Mouse (Mus musculus) MEL (cell line): ENCODE measurements at regions not wholly inside any gene's neighbourhood (a gene's known extent, or its start where the extent isn't known, plus 50 kb on each side); places are given as distances from the start of the nearest gene placed in this dataset.

Experiments used
- DNase-seq: peaks from one replicate; pipeline ENCODE4 v3.0.0; 2011; ENCODE audit warnings: low read depth, low spot score
- H3K27ac ChIP-seq: 2 replicates; pipeline ENCODE4 v1.5.1; 2012; ENCODE audit warnings: low read depth, mild to moderate bottlenecking, control low read depth, low read length, moderate library complexity; ENCODE audit not compliant: control insufficient read depth
- H3K27me3 ChIP-seq, 2 experiments: fragments of 150-350 bp in 1 of 2; sonication (generic) in 1 of 2; 2 replicates each; pipeline ENCODE4 v1.6.1; 2012; ENCODE audit warnings: low read length in 2 of 2, mild to moderate bottlenecking in 2 of 2, improper control_type of control experiment in 1 of 2, moderate library complexity in 1 of 2; ENCODE audit not compliant: insufficient read depth in 2 of 2, control insufficient read depth in 1 of 2
- H3K36me3 ChIP-seq, 2 experiments: 2 replicates each; pipeline ENCODE4 v1.6.1; 2012 to 2014; ENCODE audit warnings: low read length in 2 of 2, improper control_type of control experiment in 1 of 2, inconsistent platforms in 1 of 2, mild to moderate bottlenecking in 1 of 2; ENCODE audit not compliant: insufficient read depth in 2 of 2, control insufficient read depth in 1 of 2
- H3K4me1 ChIP-seq, 2 experiments: fragments of 150-350 bp in 1 of 2; sonication (generic) in 1 of 2; 2 replicates each; pipeline ENCODE4 v1.6.1; 2012; ENCODE audit warnings: low read length in 2 of 2, improper control_type of control experiment in 1 of 2, mild to moderate bottlenecking in 1 of 2; ENCODE audit not compliant: insufficient read depth in 2 of 2, control insufficient read depth in 1 of 2
- H3K4me3 ChIP-seq, 2 experiments: fragments of 150-350 bp in 1 of 2; sonication (generic) in 1 of 2; 2 replicates each; pipeline ENCODE4 v1.5.1; 2012; ENCODE audit warnings: low read depth in 2 of 2, low read length in 2 of 2, mild to moderate bottlenecking in 2 of 2, moderate library complexity in 2 of 2, control low read depth in 1 of 2, improper control_type of control experiment in 1 of 2; ENCODE audit not compliant: control insufficient read depth in 1 of 2, insufficient read depth in 1 of 2
- H3K79me2 ChIP-seq: 2 replicates; pipeline ENCODE4 v1.6.1; 2012; ENCODE audit warnings: mild to moderate bottlenecking, low read length, moderate library complexity; ENCODE audit not compliant: control insufficient read depth, poor library complexity, insufficient read depth
- H3K9ac ChIP-seq: 2 replicates; pipeline ENCODE4 v1.6.1; 2012; ENCODE audit warnings: low read depth, mild to moderate bottlenecking, control low read depth, low read length, moderate library complexity; ENCODE audit not compliant: control insufficient read depth, poor library complexity, severe bottlenecking
- H3K9me3 ChIP-seq: fragments of 150-350 bp; sonication (generic); replicated peaks from 2 replicates; pipeline ENCODE4 v1.6.1; 2012; ENCODE audit warnings: mild to moderate bottlenecking, low read length, improper control_type of control experiment, moderate library complexity; ENCODE audit not compliant: insufficient read depth
- CHD1 ChIP-seq: IDR thresholded peaks from 2 replicates; pipeline ENCODE4 v1.6.1; 2012; ENCODE audit warnings: low read depth, mild to moderate bottlenecking, inconsistent platforms, low read length, improper control_type of control experiment
- CHD2 ChIP-seq: IDR thresholded peaks from 2 replicates; pipeline ENCODE4 v1.6.1; 2011; ENCODE audit warnings: low read length, improper control_type of control experiment
- CTCF ChIP-seq, 3 experiments: IDR thresholded peaks in 2 of 3; conservative IDR thresholded peaks in 1 of 3; 2 replicates each; pipeline ENCODE4 v1.5.1; 2011 to 2012; ENCODE audit warnings: low read length in 3 of 3, low read depth in 2 of 3, mild to moderate bottlenecking in 2 of 3, improper control_type of control experiment in 1 of 3, inconsistent platforms in 1 of 3, mixed read lengths in 1 of 3, moderate library complexity in 1 of 3; ENCODE audit not compliant: control insufficient read depth in 1 of 3, insufficient read depth in 1 of 3, poor library complexity in 1 of 3, severe bottlenecking in 1 of 3
- E2F4 ChIP-seq: IDR thresholded peaks from 2 replicates; pipeline ENCODE4 v1.6.1; 2011; ENCODE audit warnings: low read depth, low read length, improper control_type of control experiment, borderline replicate concordance
- ELF1 ChIP-seq: IDR thresholded peaks from 2 replicates; pipeline ENCODE4 v1.6.1; 2014; ENCODE audit warnings: low read depth, mild to moderate bottlenecking, inconsistent platforms, low read length, improper control_type of control experiment, moderate library complexity
- GABPA ChIP-seq: IDR thresholded peaks from 2 replicates; pipeline ENCODE4 v1.6.1; 2012; ENCODE audit warnings: low read depth, mild to moderate bottlenecking, inconsistent platforms, low read length, improper control_type of control experiment, moderate library complexity
- GATA1 ChIP-seq: IDR thresholded peaks from 2 replicates; pipeline ENCODE4 v1.6.1; 2011; ENCODE audit warnings: low read depth, low read length, improper control_type of control experiment
- JUND ChIP-seq: IDR thresholded peaks from 2 replicates; pipeline ENCODE4 v1.6.1; 2011; ENCODE audit warnings: low read depth, mild to moderate bottlenecking, improper control_type of control experiment, low read length
- KAT2A ChIP-seq: conservative IDR thresholded peaks from 2 replicates; pipeline ENCODE4 v1.6.1; 2012; ENCODE audit warnings: low read depth, low read length, improper control_type of control experiment, inconsistent platforms
- MAFK ChIP-seq: IDR thresholded peaks from 2 replicates; pipeline ENCODE4 v1.6.1; 2011; ENCODE audit warnings: low read depth, mild to moderate bottlenecking, low read length, improper control_type of control experiment, borderline replicate concordance
- MAX ChIP-seq: IDR thresholded peaks from 2 replicates; pipeline ENCODE4 v1.6.1; 2011; ENCODE audit warnings: low read length, improper control_type of control experiment
- MYC ChIP-seq: IDR thresholded peaks from 2 replicates; pipeline ENCODE4 v1.6.1; 2011; ENCODE audit warnings: low read depth, mild to moderate bottlenecking, low read length, improper control_type of control experiment, moderate library complexity
- POLR2A ChIP-seq, 2 experiments: IDR thresholded peaks; 2 replicates each; pipeline ENCODE4 v1.6.1; 2011 to 2012; ENCODE audit warnings: low read length in 2 of 2, mild to moderate bottlenecking in 2 of 2, control low read depth in 1 of 2, improper control_type of control experiment in 1 of 2, low read depth in 1 of 2, moderate library complexity in 1 of 2; ENCODE audit not compliant: control insufficient read depth in 1 of 2, insufficient read depth in 1 of 2, poor library complexity in 1 of 2
- POLR2AphosphoS2 ChIP-seq: IDR thresholded peaks from 2 replicates; pipeline ENCODE4 v1.6.1; 2011; ENCODE audit warnings: low read length, improper control_type of control experiment
- POLR2AphosphoS5 ChIP-seq: IDR thresholded peaks from 2 replicates; pipeline ENCODE4 v1.6.1; 2012; ENCODE audit warnings: low read depth, borderline replicate concordance, mild to moderate bottlenecking, inconsistent platforms, low read length, moderate library complexity, mixed read lengths
- RAD21 ChIP-seq: IDR thresholded peaks from 2 replicates; pipeline ENCODE4 v1.6.1; 2011; ENCODE audit warnings: mild to moderate bottlenecking, low read depth, low read length, improper control_type of control experiment
- TAL1 ChIP-seq: IDR thresholded peaks from 2 replicates; pipeline ENCODE4 v1.6.1; 2012; ENCODE audit warnings: mild to moderate bottlenecking, inconsistent platforms, low read length, moderate library complexity, mixed read lengths
- TBP ChIP-seq: IDR thresholded peaks from 2 replicates; pipeline ENCODE4 v1.8.0; 2011; ENCODE audit warnings: low read depth, low read length, improper control_type of control experiment
- UBTF ChIP-seq: IDR thresholded peaks from 2 replicates; pipeline ENCODE4 v1.6.1; 2012; ENCODE audit warnings: low read depth, mild to moderate bottlenecking, inconsistent platforms, low read length, improper control_type of control experiment, moderate library complexity, borderline replicate concordance; ENCODE audit not compliant: insufficient read depth
- USF2 ChIP-seq, 2 experiments: IDR thresholded peaks; 2 replicates each; pipeline ENCODE4 v1.6.1; 2011 to 2012; ENCODE audit warnings: improper control_type of control experiment in 2 of 2, low read length in 2 of 2, borderline replicate concordance in 1 of 2, inconsistent platforms in 1 of 2, low read depth in 1 of 2, mild to moderate bottlenecking in 1 of 2; ENCODE audit not compliant: insufficient read depth in 1 of 2
- ZMIZ1 ChIP-seq: IDR thresholded peaks from 2 replicates; pipeline ENCODE4 v1.6.1; 2012; ENCODE audit warnings: low read depth, mild to moderate bottlenecking, inconsistent platforms, low read length, improper control_type of control experiment, moderate library complexity

DNA sequence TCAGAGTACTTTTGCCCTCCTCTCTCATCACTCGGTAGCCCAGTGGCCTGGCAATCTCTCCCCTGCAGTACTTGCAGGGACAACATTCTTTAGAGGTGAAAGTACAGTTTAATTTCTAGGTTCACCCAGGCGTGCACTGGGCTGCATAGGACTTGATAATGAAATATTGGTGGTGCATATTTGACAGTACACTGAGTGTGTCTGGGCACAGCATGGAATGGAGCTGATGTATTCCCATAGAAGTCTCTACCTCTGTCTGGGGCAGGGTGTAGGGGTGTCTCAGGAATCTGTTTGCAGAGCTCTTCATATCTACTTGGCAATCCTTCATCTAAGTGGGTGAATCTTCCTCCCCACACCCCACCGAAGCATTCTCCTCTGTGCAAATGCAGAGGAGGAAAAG, 893.8 kb downstream of the Gm9195 start:
- Histone ChIP-seq H3K4me3 (no peak overlapping the region), H3K36me3 (no peaks in the 10 kb centered on the region), H3K27ac (no peak overlapping the region), H3K4me1 (no peaks in the 10 kb centered on the region), H3K9ac (no peak overlapping the region), H3K79me2 (no peaks in the 10 kb centered on the region), H3K9me3 (no peaks in the 10 kb centered on the region), H3K27me3 (no peaks in the 10 kb centered on the region)
- TF ChIP-seq POLR2A (IDR thresholded peaks at IDR 0.05; ENCODE audit: control insufficient read depth in 1 of 2, insufficient read depth in 1 of 2, low read depth in 1 of 2, low read length in 2 of 2, poor library complexity in 1 of 2) (no peak), MYC (no peak), ZMIZ1 (no peak), RAD21 (no peak), GATA1 (no peak), ELF1 (no peak)
- DNase-seq, result no peak

- no peak for DNase-seq
- no peaks in the 10 kb centered on the region for H3K9me3 ChIP-seq
- no peak overlapping the region for H3K9ac ChIP-seq
- H3K27ac ChIP-seq, result no peak overlapping the region
- TF ChIP-seq USF2 (IDR thresholded peaks at IDR 0.05; ENCODE audit: borderline replicate concordance in 1 of 2, insufficient read depth in 1 of 2, low read depth in 1 of 2, low read length in 2 of 2) (no peak), JUND (no peak), TBP (no peak), KAT2A (no peak)
- no peaks in the 10 kb centered on the region for H3K79me2 ChIP-seq
- H3K4me3 ChIP-seq, result no peak overlapping the region
- no peaks in the 10 kb centered on the region for H3K4me1 ChIP-seq
- H3K27me3 ChIP-seq, result no peaks in the 10 kb centered on the region
- no peaks in the 10 kb centered on the region for H3K36me3 ChIP-seq
These were observed 902.9 kb downstream of the Gm9195 start for GRCm38 (mm10) chr14:71588694-71589240.

GRCm38 (mm10) chr14:71588006-71588405, 903.6 kb downstream of the Gm9195 start:
- Histone ChIP-seq H3K9me3 (no peaks in the 10 kb centered on the region), H3K4me3 (no peak overlapping the region), H3K79me2 (no peaks in the 10 kb centered on the region), H3K4me1 (no peaks in the 10 kb centered on the region), H3K9ac (no peak overlapping the region), H3K27me3 (no peaks in the 10 kb centered on the region), H3K27ac (no peak overlapping the region), H3K36me3 (no peaks in the 10 kb centered on the region)
- no peak for TF ChIP-seq POLR2A (IDR thresholded peaks at IDR 0.05; ENCODE audit: control insufficient read depth in 1 of 2, insufficient read depth in 1 of 2, low read depth in 1 of 2, low read length in 2 of 2, poor library complexity in 1 of 2)
- no peak for TF ChIP-seq POLR2AphosphoS2
- no peak for TF ChIP-seq CHD2
- no peak for TF ChIP-seq RAD21
- no peak for TF ChIP-seq CTCF (IDR thresholded peaks at IDR 0.05 in 2 of 3, conservative IDR thresholded peaks at IDR 0.05 in 1 of 3; ENCODE audit: control insufficient read depth in 1 of 3, insufficient read depth in 1 of 3, low read depth in 2 of 3, low read length in 3 of 3, poor library complexity in 1 of 3, severe bottlenecking in 1 of 3)
- TF ChIP-seq ELF1, result no peak
- TF ChIP-seq UBTF, result no peak
- no peak for TF ChIP-seq E2F4
- no peak for TF ChIP-seq MAX
- no peak for TF ChIP-seq GABPA
- no peak for TF ChIP-seq CHD1
- no peak for TF ChIP-seq POLR2AphosphoS5
- no peak for TF ChIP-seq ZMIZ1
- TF ChIP-seq MAFK, result no peak
- no peak for TF ChIP-seq TAL1
- TF ChIP-seq USF2 (IDR thresholded peaks at IDR 0.05; ENCODE audit: borderline replicate concordance in 1 of 2, insufficient read depth in 1 of 2, low read depth in 1 of 2, low read length in 2 of 2), result no peak
- DNase-seq, result no peak
